Mouse (Mus musculus): ENCODE measurements at regions not wholly inside any gene's neighbourhood (a gene's known extent, or its start where the extent isn't known, plus 50 kb on each side); places are given as distances from the start of the nearest gene placed in this dataset.

- no peak overlapping the region for H3K4me2 ChIP-seq (replicated peaks; ENCODE audit: low read depth, low read length)
- H3K9ac ChIP-seq (ENCODE audit: low read depth, low read length): no peak overlapping the region
- H3K4me3 ChIP-seq (ENCODE audit: low read length): no peak overlapping the region
- H3K36me3 ChIP-seq (ENCODE audit: control insufficient read depth, insufficient read depth, low read length): no peaks in the 10 kb centered on the region
- WGBS: 64% methylated on average over 20 of the region's 20 CpGs
- peaks cover 26% of the 10 kb centered on the region for H3K4me1 ChIP-seq (ENCODE audit: control insufficient read depth, insufficient read depth, low read length)
- no peak for ATAC-seq (ENCODE audit: low FRiP score, low TSS enrichment)
- H3K9me3 ChIP-seq (ENCODE audit: control insufficient read depth, low read length): no peaks in the 10 kb centered on the region
- H3K27ac ChIP-seq (ENCODE audit: low read depth, low read length): no peak overlapping the region
- no peaks in the 10 kb centered on the region for H3K27me3 ChIP-seq (ENCODE audit: control insufficient read depth, insufficient read depth, low read length)
These were observed 85.7 kb upstream of the Tmem189 start for GRCm38 (mm10) chr2:167775218-167775915.

DNA sequence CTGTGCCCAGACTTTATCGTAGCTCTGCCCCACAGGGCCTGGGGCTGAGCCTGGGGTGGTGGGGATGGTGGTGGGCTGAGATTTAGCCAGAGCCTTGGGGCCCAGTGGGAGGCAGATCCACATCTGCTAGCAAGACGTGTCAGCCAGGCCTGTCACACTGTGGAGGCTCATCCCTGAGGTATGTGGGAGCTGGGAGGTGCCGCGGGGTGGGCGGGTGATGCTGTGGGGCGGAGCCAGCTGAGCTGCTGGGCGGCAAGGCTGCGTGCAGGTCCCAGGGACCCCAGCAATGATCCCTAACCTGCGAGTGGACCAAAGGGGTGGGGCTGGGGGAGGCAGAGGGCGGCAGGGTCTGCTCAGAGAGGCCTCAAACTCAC is 85.2 kb upstream of the Tmem189 start:
- 21% methylated on average over 10 of the region's 10 CpGs for WGBS
- no peak overlapping the region for H3K9ac ChIP-seq (ENCODE audit: low read depth, low read length)
- H3K4me1 ChIP-seq (ENCODE audit: control insufficient read depth, insufficient read depth, low read length): peaks cover 26% of the 10 kb centered on the region
- H3K4me3 ChIP-seq (ENCODE audit: low read length): no peak overlapping the region
- no peaks in the 10 kb centered on the region for H3K27me3 ChIP-seq (ENCODE audit: control insufficient read depth, insufficient read depth, low read length)
- H3K4me2 ChIP-seq (replicated peaks; ENCODE audit: low read depth, low read length): no peak overlapping the region
- no peak overlapping the region for H3K27ac ChIP-seq (ENCODE audit: low read depth, low read length)
- H3K36me3 ChIP-seq (ENCODE audit: control insufficient read depth, insufficient read depth, low read length): no peaks in the 10 kb centered on the region
- H3K9me3 ChIP-seq (ENCODE audit: control insufficient read depth, low read length): no peaks in the 10 kb centered on the region
- no peak for ATAC-seq (ENCODE audit: low FRiP score, low TSS enrichment)

GRCm38 (mm10) chr2:167774166-167774805 is 84.7 kb upstream of the Tmem189 start:
- H3K27me3 ChIP-seq (ENCODE audit: control insufficient read depth, insufficient read depth, low read length): no peaks in the 10 kb centered on the region
- peaks cover 26% of the 10 kb centered on the region for H3K4me1 ChIP-seq (ENCODE audit: control insufficient read depth, insufficient read depth, low read length)
- 82% methylated on average over 2 of the region's 2 CpGs for WGBS
- no peak overlapping the region for H3K9ac ChIP-seq (ENCODE audit: low read depth, low read length)
- no peak overlapping the region for H3K4me3 ChIP-seq (ENCODE audit: low read length)
- H3K36me3 ChIP-seq (ENCODE audit: control insufficient read depth, insufficient read depth, low read length): no peaks in the 10 kb centered on the region
- H3K9me3 ChIP-seq (ENCODE audit: control insufficient read depth, low read length): no peaks in the 10 kb centered on the region
- no peak for ATAC-seq (ENCODE audit: low FRiP score, low TSS enrichment)
- H3K27ac ChIP-seq (ENCODE audit: low read depth, low read length): no peak overlapping the region
- H3K4me2 ChIP-seq (replicated peaks; ENCODE audit: low read depth, low read length): no peak overlapping the region

GRCm38 (mm10) chr2:167772834-167773233 is 83.2 kb upstream of the Tmem189 start:
- H3K9ac ChIP-seq (ENCODE audit: low read depth, low read length): no peak overlapping the region
- no peaks in the 10 kb centered on the region for H3K36me3 ChIP-seq (ENCODE audit: control insufficient read depth, insufficient read depth, low read length)
- no peaks in the 10 kb centered on the region for H3K27me3 ChIP-seq (ENCODE audit: control insufficient read depth, insufficient read depth, low read length)
- no peak for ATAC-seq (ENCODE audit: low FRiP score, low TSS enrichment)
- peaks cover 15% of the 10 kb centered on the region for H3K4me1 ChIP-seq (ENCODE audit: control insufficient read depth, insufficient read depth, low read length)
- no peak overlapping the region for H3K27ac ChIP-seq (ENCODE audit: low read depth, low read length)
- WGBS: 94% methylated on average over 5 of the region's 5 CpGs
- no peak overlapping the region for H3K4me3 ChIP-seq (ENCODE audit: low read length)
- no peak overlapping the region for H3K4me2 ChIP-seq (replicated peaks; ENCODE audit: low read depth, low read length)
- H3K9me3 ChIP-seq (ENCODE audit: control insufficient read depth, low read length): no peaks in the 10 kb centered on the region

DNA sequence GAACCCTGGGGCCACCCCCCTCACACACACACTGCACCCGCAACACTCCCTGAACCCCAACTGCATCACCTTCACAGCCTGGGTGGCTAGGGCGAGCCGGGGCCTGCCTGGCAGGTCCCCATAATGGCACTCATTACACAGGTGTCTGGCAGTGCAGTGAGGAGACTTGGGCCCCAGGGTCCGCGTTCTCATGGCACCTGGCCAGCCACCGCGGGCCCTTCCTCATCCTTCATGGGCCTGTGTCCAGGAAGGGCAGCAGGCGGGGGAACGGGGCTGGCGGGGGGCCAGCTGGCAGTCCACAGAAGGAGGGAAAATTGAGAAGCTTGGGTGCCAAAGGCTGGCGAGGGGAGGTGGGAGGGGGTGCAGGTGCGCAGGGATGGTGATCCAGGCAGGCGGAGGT is 78.3 kb upstream of the Tmem189 start:
- Histone ChIP-seq H3K9me3 (ENCODE audit: control insufficient read depth, low read length) (no peaks in the 10 kb centered on the region), H3K4me2 (replicated peaks; ENCODE audit: low read depth, low read length) (no peak overlapping the region), H3K27ac (ENCODE audit: low read depth, low read length) (no peak overlapping the region), H3K9ac (ENCODE audit: low read depth, low read length) (no peak overlapping the region), H3K4me3 (ENCODE audit: low read length) (no peak overlapping the region), H3K4me1 (ENCODE audit: control insufficient read depth, insufficient read depth, low read length) (peaks cover 15% of the 10 kb centered on the region), H3K27me3 (ENCODE audit: control insufficient read depth, insufficient read depth, low read length) (no peaks in the 10 kb centered on the region), H3K36me3 (ENCODE audit: control insufficient read depth, insufficient read depth, low read length) (no peaks in the 10 kb centered on the region)
- no peak for ATAC-seq (ENCODE audit: low FRiP score, low TSS enrichment)
- 67% methylated on average over 13 of the region's 13 CpGs for WGBS

DNA sequence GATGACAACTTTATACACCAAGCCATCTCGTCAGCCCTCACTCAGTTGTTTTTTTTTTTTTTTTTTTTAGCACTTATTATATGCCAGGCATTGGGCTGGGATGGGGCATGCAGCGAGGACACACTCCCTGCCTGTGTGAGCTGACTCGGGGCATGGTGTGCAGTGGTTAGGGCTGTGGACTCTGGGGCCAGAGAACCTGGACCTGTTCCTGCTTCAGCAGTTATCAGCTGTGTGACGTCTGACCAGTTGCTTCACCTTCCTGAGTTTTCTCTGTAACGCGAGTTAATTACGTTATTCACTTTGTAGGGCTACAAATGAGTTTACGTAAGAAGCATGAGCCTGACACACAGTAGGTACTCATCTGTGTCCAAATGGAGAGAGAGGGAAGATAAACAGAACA is 77.7 kb upstream of the Tmem189 start:
- H3K4me3 ChIP-seq (ENCODE audit: low read length): no peak overlapping the region
- H3K9me3 ChIP-seq (ENCODE audit: control insufficient read depth, low read length): no peaks in the 10 kb centered on the region
- no peak overlapping the region for H3K4me2 ChIP-seq (replicated peaks; ENCODE audit: low read depth, low read length)
- H3K36me3 ChIP-seq (ENCODE audit: control insufficient read depth, insufficient read depth, low read length): no peaks in the 10 kb centered on the region
- H3K9ac ChIP-seq (ENCODE audit: low read depth, low read length): no peak overlapping the region
- H3K27me3 ChIP-seq (ENCODE audit: control insufficient read depth, insufficient read depth, low read length): no peaks in the 10 kb centered on the region
- no peak overlapping the region for H3K27ac ChIP-seq (ENCODE audit: low read depth, low read length)
- H3K4me1 ChIP-seq (ENCODE audit: control insufficient read depth, insufficient read depth, low read length): peaks cover 15% of the 10 kb centered on the region
- no peak for ATAC-seq (ENCODE audit: low FRiP score, low TSS enrichment)
- 82% methylated on average over 8 of the region's 8 CpGs for WGBS

DNA sequence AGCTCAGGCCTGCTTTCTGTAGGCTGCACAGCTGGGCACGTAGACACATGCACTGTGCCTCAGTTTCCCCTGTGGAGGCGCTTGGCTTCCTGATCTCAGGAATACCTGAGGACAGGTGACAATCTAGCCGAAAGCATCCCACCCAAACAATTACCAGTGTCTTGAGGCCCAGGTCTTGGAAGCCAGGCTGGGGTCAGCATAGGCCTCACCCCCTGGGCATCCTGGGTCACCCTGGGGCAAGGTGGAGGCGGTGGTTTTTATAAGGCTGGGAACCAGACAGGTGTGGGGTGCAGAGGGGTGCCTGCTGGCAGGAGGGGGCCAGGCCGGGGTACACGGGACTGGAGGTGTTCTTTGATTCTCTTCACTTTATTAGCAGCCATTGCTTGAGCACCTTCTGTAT is 76.2 kb upstream of the Tmem189 start:
- Histone ChIP-seq H3K4me3 (ENCODE audit: low read length) (no peak overlapping the region), H3K4me1 (ENCODE audit: control insufficient read depth, insufficient read depth, low read length) (peaks cover 15% of the 10 kb centered on the region), H3K27ac (ENCODE audit: low read depth, low read length) (peak overlapping the region; percentile 52; the same call in 1 of the 2 replicates), H3K36me3 (ENCODE audit: control insufficient read depth, insufficient read depth, low read length) (no peaks in the 10 kb centered on the region), H3K9ac (ENCODE audit: low read depth, low read length) (no peak overlapping the region), H3K27me3 (ENCODE audit: control insufficient read depth, insufficient read depth, low read length) (no peaks in the 10 kb centered on the region), H3K4me2 (replicated peaks; ENCODE audit: low read depth, low read length) (no peak overlapping the region), H3K9me3 (ENCODE audit: control insufficient read depth, low read length) (no peaks in the 10 kb centered on the region)
- ATAC-seq (ENCODE audit: low FRiP score, low TSS enrichment): no peak
- WGBS: 90% methylated on average over 6 of the region's 6 CpGs

DNA sequence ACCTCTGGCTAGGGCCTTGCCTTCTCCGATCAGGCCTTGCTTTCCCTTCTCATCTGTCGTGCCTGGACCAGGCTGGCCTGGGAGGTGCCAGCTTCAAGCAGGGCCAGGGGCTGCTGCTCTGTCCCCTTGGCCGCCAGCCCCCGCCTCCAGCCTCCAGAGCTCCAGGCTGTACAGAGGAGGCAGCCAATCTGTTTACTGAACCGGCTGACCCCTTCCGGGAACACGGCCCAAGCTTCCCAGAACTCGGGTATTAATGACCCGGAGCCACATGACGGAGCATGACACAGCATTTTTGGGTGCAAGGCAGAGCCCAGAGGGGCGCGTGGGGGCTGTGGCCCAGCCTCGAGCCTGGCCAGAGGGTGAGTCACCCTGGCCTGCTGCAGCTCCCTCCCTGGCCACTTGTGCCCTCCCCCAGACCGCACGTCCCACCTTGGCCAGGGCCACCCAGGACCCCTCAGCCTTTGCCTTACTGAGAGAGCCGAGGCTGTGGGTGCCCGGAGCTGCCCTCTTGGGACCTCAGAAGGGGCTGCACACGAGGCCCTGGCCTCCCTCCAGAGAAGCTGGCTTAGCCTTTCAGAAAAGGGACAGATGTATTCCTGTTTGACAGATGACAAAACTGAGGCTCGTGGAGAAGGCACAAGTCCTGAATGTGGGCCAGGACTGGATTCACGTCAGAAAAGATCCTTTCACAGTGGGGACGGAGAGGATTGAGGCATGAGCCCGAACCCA is 75.6 kb upstream of the Tmem189 start:
- ATAC-seq (ENCODE audit: low FRiP score, low TSS enrichment): peak; percentile 84
- Histone ChIP-seq H3K4me3 (ENCODE audit: low read length) (no peak overlapping the region), H3K4me2 (replicated peaks; ENCODE audit: low read depth, low read length) (peak overlapping the region; percentile 8; the same call in 1 of the 2 replicates), H3K36me3 (ENCODE audit: control insufficient read depth, insufficient read depth, low read length) (no peaks in the 10 kb centered on the region), H3K9ac (ENCODE audit: low read depth, low read length) (peak overlapping the region; percentile 32; the same call in 1 of the 2 replicates), H3K27me3 (ENCODE audit: control insufficient read depth, insufficient read depth, low read length) (no peaks in the 10 kb centered on the region), H3K9me3 (ENCODE audit: control insufficient read depth, low read length) (no peaks in the 10 kb centered on the region), H3K27ac (ENCODE audit: low read depth, low read length) (peak overlapping the region; percentile 52), H3K4me1 (ENCODE audit: control insufficient read depth, insufficient read depth, low read length) (peaks cover 17% of the 10 kb centered on the region)
- WGBS: 24% methylated on average over 22 of the region's 22 CpGs

DNA sequence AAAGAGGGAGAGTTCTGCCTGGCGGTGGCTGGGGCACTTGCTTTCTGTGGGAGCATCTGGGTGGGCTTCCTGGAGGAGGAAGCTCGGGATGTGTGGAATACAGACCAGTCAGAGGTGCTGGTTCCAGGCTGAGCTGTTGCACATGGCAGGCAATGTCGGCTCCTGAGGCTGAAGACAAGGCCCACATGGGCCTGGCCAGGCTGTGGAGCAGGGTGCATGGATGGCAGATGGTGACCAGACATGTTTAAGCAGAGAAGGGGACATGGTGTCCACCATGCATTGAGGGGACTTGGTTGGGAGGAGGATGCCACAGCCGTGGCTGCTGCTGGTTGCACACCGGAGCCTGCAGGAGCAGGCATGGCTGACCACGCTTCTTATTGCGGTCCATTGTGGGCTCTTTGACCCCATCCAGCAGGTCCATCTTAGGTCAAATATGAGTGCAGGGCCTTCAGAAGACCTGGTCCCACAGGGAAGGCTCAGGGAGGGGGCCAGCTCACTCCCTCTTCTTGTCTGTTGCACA is 74.3 kb upstream of the Tmem189 start:
- peaks cover 17% of the 10 kb centered on the region for H3K4me1 ChIP-seq (ENCODE audit: control insufficient read depth, insufficient read depth, low read length)
- no peak for ATAC-seq (ENCODE audit: low FRiP score, low TSS enrichment)
- 85% methylated on average over 7 of the region's 7 CpGs for WGBS

More for the DNA sequence above, 74.3 kb upstream of the Tmem189 start:
- no peak overlapping the region for H3K27ac ChIP-seq (ENCODE audit: low read depth, low read length)
- no peak overlapping the region for H3K4me2 ChIP-seq (replicated peaks; ENCODE audit: low read depth, low read length)
- no peaks in the 10 kb centered on the region for H3K9me3 ChIP-seq (ENCODE audit: control insufficient read depth, low read length)
- H3K9ac ChIP-seq (ENCODE audit: low read depth, low read length): no peak overlapping the region
- no peak overlapping the region for H3K4me3 ChIP-seq (ENCODE audit: low read length)
- no peaks in the 10 kb centered on the region for H3K27me3 ChIP-seq (ENCODE audit: control insufficient read depth, insufficient read depth, low read length)
- H3K36me3 ChIP-seq (ENCODE audit: control insufficient read depth, insufficient read depth, low read length): no peaks in the 10 kb centered on the region
